Mouse (Mus musculus): ENCODE data around the gene Fam168b. TPM values are rescaled to one million over a fixed set of nuclear protein-coding genes. Genes with fewer than 3 reads are reported as not detected.

The Fam168b gene
- polyA plus RNA-seq, 1 experiment = 917 TPM

DNA sequence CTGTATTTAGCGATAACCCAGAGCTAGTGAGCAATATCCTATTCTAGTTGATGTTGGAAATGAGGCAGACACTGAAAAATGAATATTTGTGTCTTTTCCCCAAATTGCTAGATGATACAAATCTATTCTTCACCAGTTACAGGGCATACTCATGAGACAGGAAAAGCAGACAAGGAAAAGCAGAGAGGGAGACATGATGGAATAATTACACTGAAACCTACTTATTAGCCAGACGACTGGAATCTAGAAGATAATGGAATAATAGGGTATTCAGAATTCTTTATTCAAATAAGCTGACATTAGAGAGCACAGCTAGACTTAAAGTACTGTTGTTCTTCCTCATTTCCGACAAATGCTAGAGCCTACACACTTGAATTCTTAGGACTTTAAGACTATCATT lies 67.0 kb downstream of the Fam168b start:
- TF ChIP-seq CTCF (IDR thresholded peaks at IDR 0.05; ENCODE audit: borderline replicate concordance, control insufficient read depth, extremely low read depth, insufficient read depth, low read length, poor library complexity) (no peak), POLR2A (IDR thresholded peaks at IDR 0.05; ENCODE audit: control insufficient read depth, extremely low read depth, insufficient read depth, low read length, poor library complexity) (no peak)
- Histone ChIP-seq H3K36me3 (ENCODE audit: control insufficient read depth, insufficient read depth, low read length) (no peaks in the 10 kb centered on the region), H3K4me3 (ENCODE audit: control insufficient read depth, insufficient read depth, low read length) (no peak overlapping the region), H3K27me3 (ENCODE audit: control insufficient read depth, insufficient read depth, low read length) (no peaks in the 10 kb centered on the region), H3K4me1 (replicated peaks; ENCODE audit: control insufficient read depth, insufficient read depth, low read length) (no peaks in the 10 kb centered on the region), H3K27ac (ENCODE audit: control insufficient read depth, insufficient read depth, low read length) (no peak overlapping the region)
- no peak for DNase-seq
- 97% methylated on average over 3 of the region's 3 CpGs for WGBS

DNA sequence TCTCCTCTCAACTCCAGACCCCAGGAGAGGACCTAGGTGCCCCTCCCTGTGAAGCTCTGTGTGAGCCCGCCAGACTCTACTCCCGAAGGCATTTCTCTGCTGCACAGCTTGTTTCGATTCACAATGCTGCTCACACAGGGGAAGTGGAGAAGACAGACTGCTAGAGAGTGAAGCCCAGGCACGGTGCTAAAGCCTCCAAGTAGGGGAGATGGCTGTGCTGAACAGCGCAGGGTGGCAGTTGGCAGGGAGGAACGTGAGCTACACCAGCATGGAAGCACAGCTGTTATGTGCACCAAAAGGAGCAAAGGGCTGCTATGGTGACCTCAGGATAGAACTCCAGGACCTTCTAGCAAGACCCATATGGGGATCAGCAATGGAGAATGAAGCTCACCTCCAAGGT lies 74.0 kb downstream of the Fam168b start:
- no peak overlapping the region for H3K4me3 ChIP-seq (ENCODE audit: control insufficient read depth, insufficient read depth, low read length)
- no peak for DNase-seq
- WGBS = 75% methylated on average over 6 of the region's 6 CpGs
- H3K27ac ChIP-seq (ENCODE audit: control insufficient read depth, insufficient read depth, low read length) = no peak overlapping the region
- no peaks in the 10 kb centered on the region for H3K36me3 ChIP-seq (ENCODE audit: control insufficient read depth, insufficient read depth, low read length)
- TF ChIP-seq POLR2A (IDR thresholded peaks at IDR 0.05; ENCODE audit: control insufficient read depth, extremely low read depth, insufficient read depth, low read length, poor library complexity) (no peak), CTCF (IDR thresholded peaks at IDR 0.05; ENCODE audit: borderline replicate concordance, control insufficient read depth, extremely low read depth, insufficient read depth, low read length, poor library complexity) (no peak)
- no peaks in the 10 kb centered on the region for H3K27me3 ChIP-seq (ENCODE audit: control insufficient read depth, insufficient read depth, low read length)
- no peaks in the 10 kb centered on the region for H3K4me1 ChIP-seq (replicated peaks; ENCODE audit: control insufficient read depth, insufficient read depth, low read length)

DNA sequence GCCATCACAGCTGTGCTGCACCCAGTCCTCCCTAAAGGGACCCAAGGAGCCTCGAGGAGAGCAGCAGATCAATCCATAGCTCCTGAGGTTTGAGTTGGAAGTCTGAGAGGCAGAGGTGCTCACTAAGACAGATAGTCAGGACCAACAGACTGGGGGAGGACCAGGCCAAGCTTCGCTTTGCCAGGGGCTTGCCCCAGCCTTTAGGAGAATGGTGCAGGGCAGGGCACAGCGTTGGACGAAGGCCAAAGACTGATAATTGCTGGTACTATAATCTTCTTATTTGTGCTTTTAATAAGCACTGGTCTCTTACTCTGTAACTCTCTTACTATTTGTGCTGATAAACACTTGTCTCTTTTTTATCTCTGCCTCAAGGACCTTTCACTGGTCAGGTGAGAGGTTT lies 75.0 kb downstream of the Fam168b start:
- no peak for DNase-seq
- TF ChIP-seq POLR2A (IDR thresholded peaks at IDR 0.05; ENCODE audit: control insufficient read depth, extremely low read depth, insufficient read depth, low read length, poor library complexity) (no peak), CTCF (IDR thresholded peaks at IDR 0.05; ENCODE audit: borderline replicate concordance, control insufficient read depth, extremely low read depth, insufficient read depth, low read length, poor library complexity) (no peak)
- no peaks in the 10 kb centered on the region for H3K27me3 ChIP-seq (ENCODE audit: control insufficient read depth, insufficient read depth, low read length)
- WGBS = 79% methylated on average over 4 of the region's 4 CpGs
- no peaks in the 10 kb centered on the region for H3K36me3 ChIP-seq (ENCODE audit: control insufficient read depth, insufficient read depth, low read length)
- no peaks in the 10 kb centered on the region for H3K4me1 ChIP-seq (replicated peaks; ENCODE audit: control insufficient read depth, insufficient read depth, low read length)
- H3K4me3 ChIP-seq (ENCODE audit: control insufficient read depth, insufficient read depth, low read length) = no peak overlapping the region
- H3K27ac ChIP-seq (ENCODE audit: control insufficient read depth, insufficient read depth, low read length) = no peak overlapping the region

DNA sequence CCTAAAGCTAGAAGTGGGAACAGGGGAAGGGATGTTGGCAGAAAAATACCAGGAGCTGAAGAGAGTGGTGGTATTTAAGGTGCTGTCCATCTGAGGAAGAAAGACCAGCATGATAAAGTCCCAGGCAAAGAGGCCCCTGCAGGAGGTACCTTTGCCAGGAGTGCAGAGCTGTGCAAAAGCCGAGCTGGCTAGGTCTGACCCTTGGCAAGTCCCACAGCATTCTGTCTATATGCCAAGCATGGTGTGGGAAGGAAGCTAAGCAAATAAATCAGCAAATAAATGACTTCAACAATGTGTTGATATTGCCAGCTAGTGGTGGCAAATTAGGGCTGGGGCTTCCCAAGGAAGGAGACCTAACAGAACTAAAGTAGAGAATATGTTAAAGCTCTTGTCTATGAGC lies 76.0 kb downstream of the Fam168b start:
- TF ChIP-seq CTCF (IDR thresholded peaks at IDR 0.05; ENCODE audit: borderline replicate concordance, control insufficient read depth, extremely low read depth, insufficient read depth, low read length, poor library complexity) (no peak), POLR2A (IDR thresholded peaks at IDR 0.05; ENCODE audit: control insufficient read depth, extremely low read depth, insufficient read depth, low read length, poor library complexity) (no peak)
- 29% methylated on average over 1 of the region's 1 CpGs for WGBS
- no peak for DNase-seq

More for the DNA sequence above, 76.0 kb downstream of the Fam168b start:
- H3K36me3 ChIP-seq (ENCODE audit: control insufficient read depth, insufficient read depth, low read length) = no peaks in the 10 kb centered on the region
- H3K27ac ChIP-seq (ENCODE audit: control insufficient read depth, insufficient read depth, low read length) = no peak overlapping the region
- H3K27me3 ChIP-seq (ENCODE audit: control insufficient read depth, insufficient read depth, low read length) = no peaks in the 10 kb centered on the region
- H3K4me1 ChIP-seq (replicated peaks; ENCODE audit: control insufficient read depth, insufficient read depth, low read length) = no peaks in the 10 kb centered on the region
- no peak overlapping the region for H3K4me3 ChIP-seq (ENCODE audit: control insufficient read depth, insufficient read depth, low read length)

Other genes starting within 250 kb of the Fam168b start
- gene Plekhb2, start 6.9 kb upstream of the Fam168b start, polyA plus RNA-seq (2012; rRNA removed) = 48.3 and 52.4 TPM in 2 replicates